Mouse (Mus musculus) megakaryocyte, adult 5-6 weeks (primary cell): Measurements from ENCODE around the gene Cuzd1. TPM values are rescaled to one million over a fixed set of nuclear protein-coding genes. Genes with fewer than 3 reads are reported as not detected.

Source experiments
- ATAC-seq: 2 replicates; pipeline ENCODE4 v1.8.0; 2016; ENCODE audit warnings: mild to moderate bottlenecking, inconsistent platforms; ENCODE audit not compliant: poor library complexity, severe bottlenecking
- total RNA-seq, 2 experiments: library from RNA; stranded (forward) in 1 of 2; stranded (reverse) in 1 of 2; fragments of 153-499, 151-499 nt in 1 of 2; fragments of 221-1000, 200-1000 nt in 1 of 2; gene quantifications; 2 replicates each; pipeline versions ENCODE4 v1.2.3 to v1.2.4; 2015 to 2017

The Cuzd1 gene
- not detected in 2 replicates for total RNA-seq (2015)
- total RNA-seq (2017), result not detected in 2 replicates

DNA sequence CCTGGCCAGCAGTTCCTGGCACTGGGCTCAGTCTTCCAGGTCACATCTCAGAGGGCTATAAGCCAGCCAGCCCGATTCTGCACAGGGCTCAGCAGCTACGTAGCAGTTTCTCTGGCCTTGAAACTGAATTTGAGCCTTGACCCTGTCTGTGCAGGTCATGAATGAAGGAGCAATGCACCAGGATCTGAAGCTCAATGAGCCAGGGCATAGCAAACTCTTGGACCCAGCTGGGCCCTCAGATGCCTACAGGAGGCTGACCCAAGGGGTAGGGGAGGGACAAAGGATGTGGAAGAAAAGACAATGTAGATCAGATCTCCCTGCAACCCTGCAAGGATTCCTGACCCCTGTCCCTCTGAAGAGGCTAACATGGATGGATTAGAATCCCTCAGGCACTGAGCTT is at the start of gene Cuzd1:
Cuzd1 (minus strand) TSS at position 101 of the 400 bp plus-strand sequence.
- ATAC-seq, result no peak

DNA sequence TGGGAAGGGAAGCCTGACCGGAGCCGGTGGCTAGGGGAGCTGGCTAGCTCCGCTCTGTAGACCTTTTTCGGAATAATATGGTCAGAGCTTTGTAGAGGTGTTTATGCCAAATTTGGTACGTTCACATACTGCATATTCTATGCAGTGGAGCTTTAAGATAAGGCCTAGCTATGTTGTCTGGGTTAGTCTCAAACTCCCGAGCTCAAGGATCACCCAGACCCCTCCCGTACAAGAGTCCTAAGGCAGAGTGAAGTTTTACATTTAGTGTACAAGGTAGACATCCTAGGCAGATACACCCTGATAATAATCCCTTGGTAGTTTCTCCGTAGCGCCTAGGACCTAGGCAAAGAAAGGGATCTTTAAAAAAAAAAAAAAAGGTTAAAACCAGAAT is 49.4 kb upstream of the Cuzd1 start:
- ATAC-seq, result no peak

DNA sequence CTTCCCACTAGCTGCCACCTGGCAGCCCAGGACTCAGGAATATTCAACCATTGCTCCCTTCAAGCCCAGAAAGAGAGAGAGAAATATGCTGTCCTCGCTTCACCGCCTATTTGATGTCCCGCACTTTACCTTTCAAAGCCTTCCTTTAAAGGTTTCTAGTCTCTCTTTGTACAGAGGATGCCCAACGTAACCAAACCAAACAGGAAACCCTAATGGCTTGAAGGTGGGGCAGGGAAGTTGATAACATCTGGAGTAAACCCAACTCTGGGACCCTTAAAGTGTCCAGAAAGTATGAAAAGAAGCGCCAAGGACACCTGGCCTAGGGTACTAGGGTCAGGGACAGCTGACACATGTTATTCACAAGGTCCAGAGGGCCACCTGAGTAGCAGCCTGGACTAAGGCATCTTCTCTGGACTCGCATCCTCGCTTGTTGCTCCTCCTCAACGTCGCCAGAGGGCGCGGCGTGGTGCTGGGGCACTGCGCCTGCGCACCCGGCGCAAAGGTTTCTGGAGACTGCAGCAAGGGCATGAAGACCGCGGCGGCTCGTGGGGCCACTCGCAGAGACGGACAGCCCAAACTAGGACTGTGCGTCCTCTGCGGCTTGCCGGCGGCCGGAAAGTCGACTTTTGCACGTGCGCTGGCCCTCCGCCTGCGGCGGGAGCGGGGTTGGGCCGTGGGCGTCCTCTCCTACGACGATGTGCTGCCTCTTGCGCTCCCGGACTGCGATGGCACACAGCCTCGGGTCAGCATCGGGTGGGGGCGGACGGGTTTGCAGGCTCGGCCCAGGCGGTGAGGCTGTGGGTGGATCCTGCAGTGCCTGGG is 48.8 kb upstream of the Cuzd1 start, which contains the start of gene Pstk:
Pstk (plus strand) TSS at position 494 of the 822 bp plus-strand sequence.
- peak; percentile 93 for ATAC-seq

DNA sequence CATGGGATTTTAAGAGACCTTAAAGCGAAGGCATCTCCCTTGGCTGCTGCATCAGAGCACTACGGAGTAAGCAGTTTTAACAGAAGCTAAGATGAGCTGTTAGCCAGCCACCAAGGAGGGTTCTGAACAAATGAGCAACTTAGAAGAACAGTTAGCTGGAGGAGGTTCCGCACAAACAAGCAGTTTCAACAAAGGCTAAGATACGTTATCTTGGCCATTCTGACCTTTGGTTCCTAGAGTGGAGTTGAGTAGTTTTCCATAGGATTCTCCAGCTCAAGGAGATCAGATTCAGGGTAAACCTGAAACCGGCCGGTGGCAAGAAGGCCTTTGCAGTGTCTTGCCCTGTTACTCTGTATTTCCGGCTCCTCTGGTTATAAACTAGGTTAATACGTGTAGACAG is 42.0 kb upstream of the Cuzd1 start:
- ATAC-seq, result no peak

DNA sequence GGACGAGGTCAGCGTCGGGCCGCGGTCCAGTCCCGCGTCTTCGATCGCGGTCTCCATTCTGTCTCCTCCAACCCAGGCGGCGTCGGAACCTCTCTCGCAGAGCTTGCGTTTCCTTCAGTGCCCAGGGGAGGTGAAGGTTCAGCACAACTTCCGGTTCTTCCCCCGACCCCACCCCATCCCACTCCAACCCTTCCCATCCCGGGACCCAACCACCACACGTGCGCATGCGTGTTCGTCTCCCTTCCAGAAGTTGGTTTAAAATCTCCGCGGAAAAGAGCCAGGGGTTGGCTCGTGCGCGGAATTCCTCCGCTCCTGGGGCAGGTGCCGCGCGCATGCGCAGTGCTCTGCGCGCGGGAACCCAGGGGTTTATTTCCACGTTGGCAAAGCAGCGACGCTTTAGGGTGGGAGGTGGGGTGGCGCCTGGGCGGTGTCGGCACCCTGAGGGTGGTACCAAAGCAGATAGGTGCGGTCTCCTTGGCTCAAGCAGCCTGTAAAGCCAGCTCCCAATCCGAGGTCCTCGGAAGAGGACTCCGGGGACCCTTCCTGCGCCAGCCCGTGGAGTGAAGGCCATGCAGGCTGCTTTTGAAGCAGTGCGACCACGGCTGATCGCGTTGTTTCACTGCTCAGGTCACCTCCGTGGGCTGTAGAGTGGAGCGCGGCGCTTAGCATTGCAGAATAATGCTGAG is 40.7 kb upstream of the Cuzd1 start, which contains the start of gene 2310057M21Rik:
2310057M21Rik (minus strand) TSS at position 145 of the 686 bp plus-strand sequence.
- ATAC-seq, result peak; percentile 91

DNA sequence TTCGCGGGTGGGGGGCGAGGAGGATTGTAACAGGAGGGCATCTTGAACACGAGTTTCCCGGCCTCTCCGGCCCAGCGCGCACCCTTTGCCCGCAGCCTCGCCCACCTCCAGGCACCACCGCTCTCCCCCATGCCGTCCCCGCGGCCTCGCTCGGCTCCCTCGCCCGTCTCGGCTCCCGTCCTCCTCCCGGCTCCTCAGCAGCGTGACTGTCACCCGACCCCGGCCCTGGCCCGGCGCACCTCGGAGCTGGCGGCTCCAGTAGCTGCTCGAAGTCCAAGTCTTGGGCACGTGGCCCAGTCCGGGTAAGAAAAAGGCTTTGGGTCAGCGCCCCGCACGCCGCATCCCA is 40.1 kb upstream of the Cuzd1 start:
- ATAC-seq, result peak; percentile 62

DNA sequence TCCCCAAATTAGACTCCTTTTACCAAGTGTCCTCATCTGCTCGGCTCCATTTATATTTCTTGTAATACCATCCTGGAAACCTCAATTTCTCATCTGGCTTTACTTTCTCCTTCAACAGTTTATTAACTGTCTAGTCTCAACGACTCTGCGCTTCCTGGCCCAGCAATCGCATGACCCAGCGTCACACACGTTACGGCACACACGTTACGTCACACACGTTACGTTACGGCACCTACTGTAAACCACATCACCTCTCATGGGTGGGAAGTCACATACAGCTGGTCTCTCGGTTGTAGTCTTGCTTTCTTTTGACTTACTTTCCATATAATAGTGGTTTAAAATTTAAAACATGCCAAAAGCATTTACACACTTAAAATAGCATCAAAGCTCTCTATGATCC is 34.0 kb upstream of the Cuzd1 start:
- ATAC-seq, result peak; percentile 81

DNA sequence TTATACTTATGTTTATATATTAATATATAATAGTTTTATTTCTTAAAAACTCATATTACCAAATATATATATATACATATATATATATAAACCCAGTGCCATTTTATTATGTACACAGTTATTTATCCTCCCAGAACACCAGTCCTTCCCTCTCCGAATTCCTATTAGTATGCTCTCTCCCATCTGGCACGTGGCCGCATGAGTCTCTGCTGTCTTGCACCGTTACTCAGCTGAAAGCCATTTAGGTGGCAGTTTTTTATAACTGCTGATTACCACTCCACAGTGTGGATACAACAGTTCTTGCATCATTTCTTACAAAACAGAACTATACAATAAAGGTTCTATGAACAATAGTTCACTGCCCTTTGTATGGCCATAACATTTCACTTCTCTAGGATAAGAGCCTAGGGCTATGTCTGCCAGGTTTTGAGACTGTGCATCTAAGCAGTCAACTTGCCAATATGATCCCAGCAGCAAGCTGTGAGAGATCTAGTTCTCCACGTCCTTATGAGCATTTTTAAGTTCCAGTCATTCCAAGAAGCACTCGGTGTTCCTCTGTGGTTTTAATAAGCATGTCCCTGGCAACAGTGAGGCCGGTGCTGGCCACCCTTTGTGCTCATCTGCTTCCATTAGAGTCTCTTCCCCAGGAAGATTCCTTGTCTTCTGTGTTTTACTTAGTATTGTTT is 23.9 kb upstream of the Cuzd1 start:
- ATAC-seq, result no peak

DNA sequence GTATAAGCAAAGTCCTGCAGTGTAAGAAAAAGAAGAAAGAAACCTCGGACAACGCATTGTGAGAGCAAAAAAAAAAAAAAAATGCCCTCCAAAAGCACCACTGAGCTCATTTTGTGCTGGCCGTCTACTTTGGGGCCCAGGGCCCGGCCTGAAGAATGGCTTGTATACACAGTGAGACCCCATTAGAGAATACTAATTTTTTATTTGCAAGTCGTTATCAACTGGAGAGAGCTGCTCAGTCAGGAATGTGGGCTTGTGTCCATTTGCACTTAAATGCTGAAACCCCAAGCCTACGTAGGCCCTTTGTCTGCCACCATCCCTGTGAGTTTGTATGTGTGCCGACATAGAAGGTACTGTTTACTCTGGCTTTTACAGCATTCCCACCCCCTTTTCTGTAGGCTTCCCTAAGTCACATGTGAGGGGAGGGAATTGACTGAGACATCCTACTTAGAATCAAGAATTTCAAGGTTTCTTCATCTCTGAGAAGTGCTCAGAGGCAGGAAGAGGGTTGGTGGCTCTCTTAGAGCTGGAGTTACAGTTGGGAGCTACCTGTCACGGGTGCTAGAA is 15.5 kb upstream of the Cuzd1 start:
- ATAC-seq, result no peak

DNA sequence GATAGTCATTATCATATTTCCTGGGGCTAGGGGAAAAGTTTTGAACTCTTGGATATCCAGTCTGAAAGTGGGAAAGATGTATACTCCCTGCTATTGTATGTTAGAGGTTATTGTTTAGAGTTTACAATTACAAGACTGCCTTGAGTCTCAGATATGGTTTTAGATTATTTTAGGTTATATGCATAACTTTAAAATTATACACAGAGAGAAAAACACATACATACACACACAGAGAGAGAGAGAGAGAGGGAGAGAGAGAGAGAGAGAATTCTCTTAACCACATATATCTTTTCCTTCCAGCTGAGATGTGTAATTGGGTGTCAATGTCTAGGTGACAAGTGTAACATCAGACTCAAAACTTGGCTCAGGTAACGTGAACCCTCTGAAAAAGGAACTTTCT is 11.5 kb upstream of the Cuzd1 start, which contains the start of gene Fam24a:
Fam24a (plus strand) TSS at position 301 of the 400 bp plus-strand sequence.
- ATAC-seq, result no peak

DNA sequence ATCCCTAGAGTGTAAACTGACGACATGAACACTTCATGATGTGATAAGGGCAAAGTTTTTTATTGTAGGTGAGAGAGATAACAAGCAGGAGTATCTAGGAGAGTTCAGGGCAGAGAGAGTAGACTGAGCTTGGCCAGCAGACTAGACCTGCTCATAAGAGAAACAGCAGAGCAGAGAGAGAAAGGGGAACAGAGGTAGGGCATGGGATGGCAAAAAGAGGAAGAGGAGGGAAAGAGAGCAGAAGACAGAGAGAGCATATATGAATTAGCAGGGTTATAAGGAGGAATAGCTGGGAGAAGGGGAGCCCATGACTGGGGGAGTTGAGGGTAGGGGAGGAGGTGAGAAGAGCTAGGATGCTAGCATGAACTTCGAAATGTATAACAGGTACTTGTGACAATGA is 9.6 kb upstream of the Cuzd1 start:
- peak; percentile 63 for ATAC-seq

DNA sequence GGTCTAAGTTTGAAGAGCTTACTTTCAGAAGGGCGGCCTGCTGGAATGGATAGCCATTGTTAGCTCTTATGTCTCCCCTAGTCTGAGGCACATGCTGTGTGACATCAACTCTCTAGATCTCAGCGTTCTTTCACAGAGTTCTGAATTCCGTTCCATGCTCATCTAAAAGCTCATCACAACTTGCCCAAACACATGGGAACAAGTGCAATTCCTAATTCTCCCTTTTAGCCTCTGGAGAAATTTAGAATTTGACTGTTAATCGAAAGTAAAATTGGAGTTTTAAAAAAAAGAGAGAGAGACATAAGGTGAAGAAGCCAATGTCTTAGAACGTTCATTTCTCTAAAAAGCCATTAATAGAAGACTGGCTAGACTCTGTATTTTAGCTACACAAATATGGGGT is 7.3 kb upstream of the Cuzd1 start, which contains the start of gene Fam24b:
Fam24b (minus strand) TSS at position 101 of the 400 bp plus-strand sequence.
- no peak for ATAC-seq

DNA sequence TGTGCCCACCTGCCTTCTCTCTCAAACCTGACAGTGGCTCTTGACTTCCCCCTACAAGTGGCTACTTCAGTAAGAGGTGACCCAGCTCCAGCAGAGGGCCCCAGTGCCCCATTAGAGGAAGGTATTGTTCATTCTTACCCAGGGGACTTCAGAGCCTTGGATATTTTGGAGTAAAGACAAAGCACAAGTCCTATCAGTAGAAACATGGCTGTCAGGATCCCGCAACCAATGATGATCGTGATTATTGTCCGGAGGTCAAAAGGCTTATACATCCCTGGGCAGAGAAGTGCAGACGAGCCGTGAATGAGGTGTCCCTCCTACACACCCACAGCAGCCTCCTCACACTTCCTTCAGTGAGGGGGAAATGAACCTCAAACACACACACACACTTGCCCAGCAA is 5.0 kb upstream of the Cuzd1 start:
- ATAC-seq, result no peak

DNA sequence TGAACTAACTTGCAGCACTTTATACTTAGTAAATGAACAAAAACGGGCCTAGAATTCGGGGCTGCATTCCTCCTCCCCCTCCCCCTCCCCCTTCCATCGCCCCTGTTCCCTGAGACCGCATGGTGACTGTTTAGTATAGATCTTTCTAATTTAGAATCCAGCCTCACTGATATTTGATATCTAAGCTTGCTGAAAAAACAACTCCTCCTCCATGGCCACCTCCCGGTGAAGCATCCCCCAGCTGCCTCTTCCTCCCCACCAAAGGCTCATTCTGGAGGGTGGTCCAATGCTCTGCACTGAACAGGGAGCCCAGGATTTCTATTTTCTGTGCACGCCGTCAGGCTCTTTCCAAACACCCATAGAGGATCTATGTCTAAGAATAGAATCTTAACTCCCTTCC is 3.8 kb downstream of the Cuzd1 start:
- ATAC-seq, result no peak

DNA sequence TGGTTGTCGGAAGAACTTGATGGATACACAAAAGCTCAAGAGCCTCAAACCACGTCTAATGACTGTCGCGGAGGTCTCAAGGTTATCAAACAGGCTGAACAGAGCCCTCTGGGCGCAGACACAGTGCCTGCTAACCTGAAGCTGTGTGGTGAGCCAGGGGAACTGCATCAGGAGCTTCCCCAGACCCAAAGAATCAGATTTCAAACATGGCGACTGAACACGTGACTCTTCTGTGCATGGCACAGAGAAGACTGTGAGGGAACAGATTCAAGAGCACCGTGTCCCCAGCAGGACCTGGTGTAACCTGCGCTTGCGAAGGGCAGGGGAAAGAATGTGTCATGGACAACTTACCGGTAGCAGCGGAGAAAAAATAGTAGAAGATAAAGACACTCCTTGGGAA is 4.5 kb downstream of the Cuzd1 start:
- ATAC-seq, result no peak

DNA sequence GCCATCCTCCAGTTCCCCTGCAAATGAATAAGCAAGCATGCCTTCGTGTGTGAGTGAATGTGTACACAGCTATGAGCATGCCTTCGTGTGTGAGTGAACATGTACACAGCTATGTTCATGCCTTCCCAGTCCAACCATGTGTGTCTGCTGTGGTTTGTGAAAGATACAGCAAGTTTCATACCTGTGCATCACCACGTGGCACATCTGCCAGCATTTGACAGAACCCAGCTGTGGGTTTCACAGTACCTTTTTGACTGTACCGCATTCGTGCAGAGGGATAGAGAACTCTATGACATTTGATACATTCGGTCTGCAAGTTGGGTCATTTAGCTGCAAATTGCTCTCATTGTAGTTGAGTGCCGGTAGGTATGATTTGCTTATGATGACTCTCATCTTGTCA is 7.6 kb downstream of the Cuzd1 start:
- ATAC-seq, result no peak

DNA sequence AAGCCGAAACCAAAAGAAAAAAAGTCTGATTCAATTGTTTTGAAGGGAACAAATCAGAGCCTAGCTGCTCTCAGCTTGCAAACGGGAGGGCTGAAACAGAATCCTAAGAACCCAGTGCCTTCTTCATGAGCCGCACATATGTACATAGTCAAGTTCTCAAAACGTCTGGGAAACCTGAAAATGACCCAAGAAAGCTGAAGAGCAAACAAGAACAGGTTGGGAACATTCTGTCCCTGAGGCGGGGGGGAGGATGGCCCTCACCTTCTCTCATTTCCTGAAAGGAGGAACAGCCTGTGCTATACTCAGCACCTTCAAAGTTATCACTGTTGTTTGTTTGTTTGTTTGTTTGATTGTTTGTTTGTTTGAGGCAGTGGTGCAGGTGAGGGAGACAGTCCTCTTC is 15.4 kb downstream of the Cuzd1 start:
- ATAC-seq, result no peak

DNA sequence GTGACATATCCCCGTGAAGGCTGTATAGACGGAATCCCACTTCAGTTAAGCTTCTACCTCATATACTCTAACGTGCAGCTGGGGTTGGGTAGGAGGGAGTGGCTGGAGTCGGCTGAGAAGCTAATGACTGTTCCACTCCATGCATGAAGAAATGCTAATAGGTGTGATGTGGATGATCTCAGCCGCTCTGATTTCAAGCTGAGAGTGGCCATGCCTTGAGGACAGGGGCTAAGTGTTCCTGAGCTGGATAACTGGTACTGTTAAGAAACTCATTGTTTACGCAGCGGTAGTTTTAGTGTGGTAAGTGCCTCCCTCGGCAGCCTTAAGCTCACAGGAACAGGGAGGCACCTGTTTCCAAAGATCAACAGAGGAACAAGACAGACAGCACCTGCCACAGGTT is 18.8 kb downstream of the Cuzd1 start:
- no peak for ATAC-seq

DNA sequence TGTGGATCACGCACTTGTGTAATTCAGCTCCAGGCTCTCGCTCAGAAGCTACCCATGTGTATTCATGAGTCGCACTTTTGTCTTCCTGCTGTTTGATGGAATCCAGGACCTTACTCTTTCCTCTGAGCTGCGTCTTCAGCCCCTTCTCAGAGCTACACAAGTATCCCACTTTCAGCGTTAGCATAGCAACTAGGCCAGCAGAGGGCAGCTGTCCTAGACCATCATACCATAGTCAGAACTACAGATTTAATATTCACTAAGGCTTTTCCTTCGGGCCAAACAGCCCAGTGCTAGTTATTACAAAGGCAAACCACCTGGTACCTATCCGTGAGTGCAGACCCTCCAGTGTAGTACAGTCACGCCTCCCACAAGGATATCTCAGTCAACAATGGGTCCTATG is 24.9 kb downstream of the Cuzd1 start:
- no peak for ATAC-seq

DNA sequence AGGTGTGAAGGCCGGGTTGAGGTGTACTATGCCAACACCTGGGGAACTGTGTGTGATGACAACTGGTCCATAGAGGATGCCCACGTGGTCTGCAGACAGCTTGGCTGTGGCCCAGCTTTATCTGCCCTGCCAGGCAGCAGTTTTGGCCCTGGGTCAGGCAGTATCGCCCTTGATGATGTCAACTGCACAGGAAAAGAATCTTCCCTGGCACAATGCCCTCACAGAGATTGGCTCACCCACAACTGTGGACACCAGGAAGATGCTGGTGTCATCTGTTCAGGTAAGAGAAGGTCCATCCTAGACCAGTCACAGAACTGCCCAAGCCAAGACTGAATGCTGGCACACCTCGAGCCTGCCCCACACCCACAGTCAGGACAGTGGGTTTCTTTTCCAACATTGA is 56.2 kb downstream of the Cuzd1 start:
- ATAC-seq, result no peak

DNA sequence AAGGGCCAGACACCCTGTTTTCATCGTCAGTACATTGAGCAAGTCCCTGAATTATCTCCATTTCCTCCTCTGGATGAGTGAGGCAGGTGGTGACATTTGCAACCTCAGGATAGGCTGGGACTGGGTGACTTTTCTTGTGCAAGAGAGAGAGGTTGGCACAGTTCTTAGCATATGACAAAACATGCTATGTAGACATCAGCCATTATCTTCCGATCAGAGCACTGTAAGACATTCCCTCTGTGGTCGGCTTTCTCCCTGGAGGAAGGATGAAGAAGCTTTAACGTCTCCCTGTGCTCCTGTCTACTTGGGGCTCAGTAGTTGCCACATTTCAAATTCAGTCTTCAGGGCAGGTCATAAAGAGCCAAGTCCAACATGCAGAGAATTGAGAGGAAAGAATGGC is 57.8 kb downstream of the Cuzd1 start:
- no peak for ATAC-seq
